Mouse (Mus musculus): ENCODE measurements around the gene Arhgdib. TPM values are rescaled to one million over a fixed set of nuclear protein-coding genes. Genes with fewer than 3 reads are reported as not detected.

The Arhgdib gene
- polyA plus RNA-seq (2015; fragmentation: Nextera tagmentation; extraction: Ambion mirVana): 42.1 and 44.0 TPM in 2 replicates

- Histone ChIP-seq H3K27me3 (replicated peaks; ENCODE audit: control insufficient read depth, insufficient read depth, low read length) (no peaks in the 10 kb centered on the region), H3K9ac (ENCODE audit: low read depth, low read length) (peak within 1 kb of the TSS; percentile 44), H3K4me1 (ENCODE audit: control insufficient read depth, insufficient read depth, low read length) (peaks cover 10% of the 10 kb centered on the region), H3K4me3 (ENCODE audit: low read length) (no peak within 1 kb of the TSS), H3K36me3 (ENCODE audit: control insufficient read depth, insufficient read depth, low read length) (no peaks in the 10 kb centered on the region), H3K27ac (ENCODE audit: low read length) (peak within 1 kb of the TSS; percentile 79), H3K9me3 (ENCODE audit: control insufficient read depth, low read length) (no peaks in the 10 kb centered on the region), H3K4me2 (ENCODE audit: low read depth, low read length) (0 out of 2 replicates have a peak within 1 kb of the TSS, but pooled peaks have one; percentile 19)
- peak; percentile 69 for ATAC-seq
- 31% methylated on average over 12 of the region's 12 CpGs for WGBS
Measured at GRCm38 (mm10) chr6:136941051-136942021, at the start of gene Arhgdib. TSS of gene Arhgdib (minus strand) at chr6:136941899.

DNA sequence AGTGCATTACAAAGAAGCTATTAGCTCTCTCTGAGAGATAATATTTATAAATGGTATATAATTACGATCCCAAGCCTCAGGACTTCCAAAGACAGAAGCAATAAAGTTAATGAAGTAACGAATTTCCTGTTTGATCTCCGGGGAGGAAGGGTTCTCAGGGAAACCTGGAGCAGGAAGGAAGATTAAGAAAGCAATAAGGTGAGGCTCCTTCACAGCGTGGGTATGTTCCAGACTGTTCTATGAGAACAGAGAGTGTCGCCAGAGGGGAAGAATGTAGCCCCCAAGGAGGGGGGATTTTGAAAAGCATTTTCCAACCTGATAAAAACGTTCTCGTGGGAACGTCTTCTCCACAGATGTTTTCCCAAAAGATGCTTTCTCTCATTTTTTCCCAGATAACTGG, 48.9 kb upstream of the Arhgdib start:
- Histone ChIP-seq H3K9me3 (ENCODE audit: control insufficient read depth, low read length) (no peaks in the 10 kb centered on the region), H3K9ac (ENCODE audit: low read depth, low read length) (no peak overlapping the region), H3K4me1 (ENCODE audit: control insufficient read depth, insufficient read depth, low read length) (peaks cover 15% of the 10 kb centered on the region), H3K4me2 (ENCODE audit: low read depth, low read length) (no peak overlapping the region), H3K36me3 (ENCODE audit: control insufficient read depth, insufficient read depth, low read length) (no peaks in the 10 kb centered on the region), H3K27ac (ENCODE audit: low read length) (peak overlapping the region; percentile 55; the same call in 1 of the 2 replicates), H3K27me3 (replicated peaks; ENCODE audit: control insufficient read depth, insufficient read depth, low read length) (no peaks in the 10 kb centered on the region), H3K4me3 (ENCODE audit: low read length) (no peak overlapping the region)
- peak; percentile 50; the same call in 1 of the 2 replicates for ATAC-seq
- 15% methylated on average over 8 of the region's 8 CpGs for WGBS

DNA sequence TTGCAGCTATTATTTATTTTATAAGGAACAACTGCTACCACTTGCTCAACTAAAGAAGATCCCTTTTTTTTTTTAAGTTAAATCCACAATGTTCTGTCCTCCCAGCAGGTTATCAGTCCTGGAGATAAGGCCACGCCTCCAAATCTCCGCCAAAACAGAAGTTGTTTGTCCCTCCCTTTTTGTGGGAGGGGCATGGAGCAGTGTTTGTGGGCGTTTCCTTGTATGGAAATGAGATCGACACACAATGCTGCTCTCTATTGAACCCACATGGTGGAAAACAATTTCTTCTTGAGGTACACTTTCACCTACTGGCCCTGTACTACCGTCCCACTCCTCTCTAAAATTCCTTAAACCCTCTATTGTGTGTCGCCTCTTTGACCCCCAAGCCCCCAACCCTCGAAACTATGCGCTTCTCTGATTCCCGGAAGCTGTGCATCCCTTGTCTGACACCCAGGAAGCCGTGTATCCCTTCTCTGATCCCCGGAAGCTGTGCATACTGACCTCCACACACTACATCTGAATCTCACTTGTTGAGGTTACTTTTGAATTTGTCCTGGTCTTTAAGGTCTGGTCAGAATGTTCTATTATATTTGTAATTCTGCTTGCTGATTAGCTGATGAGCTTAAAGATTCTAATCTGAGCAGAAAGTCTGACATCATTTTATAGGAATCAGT, 48.3 kb upstream of the Arhgdib start:
- Histone ChIP-seq H3K36me3 (ENCODE audit: control insufficient read depth, insufficient read depth, low read length) (no peaks in the 10 kb centered on the region), H3K27me3 (replicated peaks; ENCODE audit: control insufficient read depth, insufficient read depth, low read length) (no peaks in the 10 kb centered on the region), H3K4me1 (ENCODE audit: control insufficient read depth, insufficient read depth, low read length) (peaks cover 18% of the 10 kb centered on the region), H3K4me3 (ENCODE audit: low read length) (peak overlapping the region; percentile 20; the same call in 1 of the 2 replicates), H3K9ac (ENCODE audit: low read depth, low read length) (no peak overlapping the region), H3K27ac (ENCODE audit: low read length) (peak overlapping the region; percentile 50; the same call in 1 of the 2 replicates), H3K4me2 (ENCODE audit: low read depth, low read length) (peak overlapping the region; percentile 43), H3K9me3 (ENCODE audit: control insufficient read depth, low read length) (no peaks in the 10 kb centered on the region)
- 32% methylated on average over 11 of the region's 11 CpGs for WGBS
- ATAC-seq: peak; percentile 61

- Histone ChIP-seq H3K4me1 (ENCODE audit: control insufficient read depth, insufficient read depth, low read length) (peaks cover 19% of the 10 kb centered on the region), H3K27me3 (replicated peaks; ENCODE audit: control insufficient read depth, insufficient read depth, low read length) (no peaks in the 10 kb centered on the region), H3K36me3 (ENCODE audit: control insufficient read depth, insufficient read depth, low read length) (no peaks in the 10 kb centered on the region), H3K27ac (ENCODE audit: low read length) (no peak overlapping the region), H3K4me2 (ENCODE audit: low read depth, low read length) (no peak overlapping the region), H3K9ac (ENCODE audit: low read depth, low read length) (no peak overlapping the region), H3K4me3 (ENCODE audit: low read length) (no peak overlapping the region), H3K9me3 (ENCODE audit: control insufficient read depth, low read length) (no peaks in the 10 kb centered on the region)
- no peak for ATAC-seq
- WGBS: 83% methylated on average over 7 of the region's 7 CpGs
Measured at GRCm38 (mm10) chr6:136988536-136989060, 46.9 kb upstream of the Arhgdib start.

DNA sequence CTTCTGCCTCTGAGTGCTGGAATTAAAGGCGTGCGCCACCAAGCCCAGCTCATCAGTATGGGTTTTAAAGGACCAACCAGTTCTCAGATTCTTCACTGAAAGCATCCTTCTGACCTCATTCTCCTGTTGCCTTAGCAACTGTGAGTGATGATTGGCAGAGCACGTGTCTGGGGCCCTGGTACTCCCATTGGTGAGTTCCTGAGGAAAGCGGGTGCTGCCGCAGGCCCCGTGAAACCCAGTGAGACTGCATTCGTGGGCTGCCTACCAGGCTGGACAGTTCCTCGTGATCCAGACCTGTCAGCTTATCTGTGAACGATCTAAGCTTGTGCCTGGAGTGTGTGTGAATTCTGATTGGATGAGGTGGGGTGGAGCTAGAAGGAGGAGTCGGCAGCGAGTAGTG, 45.0 kb upstream of the Arhgdib start:
- Histone ChIP-seq H3K9ac (ENCODE audit: low read depth, low read length) (no peak overlapping the region), H3K27me3 (replicated peaks; ENCODE audit: control insufficient read depth, insufficient read depth, low read length) (no peaks in the 10 kb centered on the region), H3K36me3 (ENCODE audit: control insufficient read depth, insufficient read depth, low read length) (no peaks in the 10 kb centered on the region), H3K4me2 (ENCODE audit: low read depth, low read length) (no peak overlapping the region), H3K9me3 (ENCODE audit: control insufficient read depth, low read length) (no peaks in the 10 kb centered on the region), H3K27ac (ENCODE audit: low read length) (no peak overlapping the region), H3K4me1 (ENCODE audit: control insufficient read depth, insufficient read depth, low read length) (peaks cover 27% of the 10 kb centered on the region), H3K4me3 (ENCODE audit: low read length) (no peak overlapping the region)
- 59% methylated on average over 11 of the region's 11 CpGs for WGBS
- no peak for ATAC-seq

DNA sequence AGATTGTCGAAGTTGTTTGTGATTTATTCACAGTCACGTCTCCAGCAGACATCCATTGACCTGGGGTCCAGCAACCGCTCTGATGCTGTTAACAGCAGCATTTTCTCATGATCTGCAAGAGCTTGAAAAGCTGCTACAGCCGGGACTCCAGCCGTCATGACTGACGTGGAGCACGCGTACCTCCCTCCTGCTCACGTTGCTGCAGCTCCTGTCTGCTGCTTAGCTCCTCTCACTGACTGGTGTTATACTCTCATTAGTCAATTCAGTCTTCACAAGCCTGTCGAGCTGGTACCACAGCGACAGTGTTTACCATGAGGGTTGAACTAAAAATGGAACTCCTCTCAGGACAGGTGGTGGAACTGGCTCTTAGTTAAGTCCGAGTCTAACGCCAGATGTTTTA, 44.3 kb upstream of the Arhgdib start:
- no peaks in the 10 kb centered on the region for H3K9me3 ChIP-seq (ENCODE audit: control insufficient read depth, low read length)
- H3K4me3 ChIP-seq (ENCODE audit: low read length): no peak overlapping the region
- WGBS: 40% methylated on average over 13 of the region's 13 CpGs
- H3K4me1 ChIP-seq (ENCODE audit: control insufficient read depth, insufficient read depth, low read length): peaks cover 23% of the 10 kb centered on the region
- no peak overlapping the region; the same call in 1 of the 2 replicates for H3K27ac ChIP-seq (ENCODE audit: low read length)
- ATAC-seq: no peak
- H3K4me2 ChIP-seq (ENCODE audit: low read depth, low read length): no peak overlapping the region
- no peaks in the 10 kb centered on the region for H3K27me3 ChIP-seq (replicated peaks; ENCODE audit: control insufficient read depth, insufficient read depth, low read length)
- H3K9ac ChIP-seq (ENCODE audit: low read depth, low read length): no peak overlapping the region
- H3K36me3 ChIP-seq (ENCODE audit: control insufficient read depth, insufficient read depth, low read length): no peaks in the 10 kb centered on the region

DNA sequence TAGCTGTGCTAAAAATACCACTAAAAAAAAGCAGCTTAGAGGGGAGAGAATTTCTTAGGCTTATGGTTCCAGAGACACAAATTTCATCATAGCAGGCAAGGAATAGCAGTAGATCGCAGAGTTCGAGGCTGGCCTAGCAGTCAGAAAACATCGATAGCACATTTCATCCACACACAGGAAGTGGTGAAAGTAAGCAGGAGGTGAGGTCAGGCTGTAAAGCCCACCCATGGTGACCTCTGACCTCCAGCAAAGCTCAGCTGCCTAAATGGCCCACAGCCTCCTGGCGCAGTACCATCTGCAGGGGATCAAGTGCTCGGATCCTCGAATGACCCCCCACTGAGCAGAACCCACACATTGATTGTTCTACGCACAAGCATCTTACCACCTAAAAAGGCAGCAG, 41.5 kb upstream of the Arhgdib start:
- Histone ChIP-seq H3K36me3 (ENCODE audit: control insufficient read depth, insufficient read depth, low read length) (no peaks in the 10 kb centered on the region), H3K27ac (ENCODE audit: low read length) (no peak overlapping the region), H3K4me3 (ENCODE audit: low read length) (no peak overlapping the region), H3K4me2 (ENCODE audit: low read depth, low read length) (no peak overlapping the region), H3K9ac (ENCODE audit: low read depth, low read length) (no peak overlapping the region), H3K4me1 (ENCODE audit: control insufficient read depth, insufficient read depth, low read length) (peaks cover 13% of the 10 kb centered on the region; the same call in 1 of the 2 replicates), H3K9me3 (ENCODE audit: control insufficient read depth, low read length) (no peaks in the 10 kb centered on the region), H3K27me3 (replicated peaks; ENCODE audit: control insufficient read depth, insufficient read depth, low read length) (no peaks in the 10 kb centered on the region)
- ATAC-seq: no peak
- 63% methylated on average over 7 of the region's 7 CpGs for WGBS

DNA sequence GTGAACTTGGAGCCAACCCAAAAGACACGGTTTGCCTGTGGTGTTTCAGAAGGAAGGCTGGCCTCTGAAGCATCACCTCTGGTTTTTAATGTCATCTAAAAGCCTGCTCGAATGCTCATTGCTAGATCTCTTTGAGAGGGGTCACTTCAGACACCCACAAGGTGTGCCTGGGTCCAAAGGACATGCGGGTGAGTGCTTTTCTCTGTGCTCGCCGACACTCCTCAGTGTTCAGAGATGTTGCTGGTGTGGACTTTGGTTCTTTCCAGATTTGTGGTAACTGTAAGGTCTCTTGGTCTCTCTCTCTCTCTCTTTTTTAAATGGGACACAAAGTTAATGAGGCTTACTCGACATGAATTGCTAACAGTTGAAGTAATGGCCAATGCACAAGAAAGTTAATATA, 40.9 kb upstream of the Arhgdib start:
- Histone ChIP-seq H3K4me3 (ENCODE audit: low read length) (no peak overlapping the region), H3K36me3 (ENCODE audit: control insufficient read depth, insufficient read depth, low read length) (no peaks in the 10 kb centered on the region), H3K27me3 (replicated peaks; ENCODE audit: control insufficient read depth, insufficient read depth, low read length) (no peaks in the 10 kb centered on the region), H3K4me2 (ENCODE audit: low read depth, low read length) (no peak overlapping the region), H3K27ac (ENCODE audit: low read length) (no peak overlapping the region), H3K9ac (ENCODE audit: low read depth, low read length) (no peak overlapping the region), H3K9me3 (ENCODE audit: control insufficient read depth, low read length) (no peaks in the 10 kb centered on the region), H3K4me1 (ENCODE audit: control insufficient read depth, insufficient read depth, low read length) (peaks cover 13% of the 10 kb centered on the region; the same call in 1 of the 2 replicates)
- peak; percentile 54; the same call in 1 of the 2 replicates for ATAC-seq
- 70% methylated on average over 6 of the region's 6 CpGs for WGBS

DNA sequence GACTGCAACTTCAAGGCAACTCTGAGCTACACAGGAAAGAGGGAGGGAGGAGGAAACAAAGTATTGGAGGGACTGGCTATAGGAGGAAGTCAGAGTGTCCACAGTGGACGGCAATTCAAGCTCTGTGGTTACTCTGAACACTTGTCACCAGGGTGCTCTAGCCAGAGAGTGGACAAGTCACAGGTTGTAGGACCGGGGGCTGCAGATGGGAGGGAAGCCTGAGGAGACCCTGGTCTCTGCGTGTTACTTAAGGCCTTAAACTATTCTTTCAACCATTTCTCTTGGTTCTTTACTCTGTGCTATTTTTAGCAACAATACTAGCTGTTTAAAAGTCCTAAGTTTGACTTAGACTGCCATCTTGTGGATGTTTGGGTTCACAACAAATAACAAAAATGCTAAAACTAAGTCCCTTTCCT, 38.6 kb upstream of the Arhgdib start:
- 0 out of 2 replicates have a peak overlapping the region, but pooled peaks have one; percentile 37 for H3K9ac ChIP-seq (ENCODE audit: low read depth, low read length)
- no peak overlapping the region for H3K4me2 ChIP-seq (ENCODE audit: low read depth, low read length)
- H3K27me3 ChIP-seq (replicated peaks; ENCODE audit: control insufficient read depth, insufficient read depth, low read length): no peaks in the 10 kb centered on the region
- peaks cover 13% of the 10 kb centered on the region; the same call in 1 of the 2 replicates for H3K4me1 ChIP-seq (ENCODE audit: control insufficient read depth, insufficient read depth, low read length)
- H3K4me3 ChIP-seq (ENCODE audit: low read length): no peak overlapping the region
- WGBS: 36% methylated on average over 3 of the region's 3 CpGs
- no peak overlapping the region for H3K27ac ChIP-seq (ENCODE audit: low read length)
- no peaks in the 10 kb centered on the region for H3K9me3 ChIP-seq (ENCODE audit: control insufficient read depth, low read length)
- H3K36me3 ChIP-seq (ENCODE audit: control insufficient read depth, insufficient read depth, low read length): no peaks in the 10 kb centered on the region
- peak; percentile 66 for ATAC-seq

Data from intestine, embryonic 16.5 days (tissue).